Mouse (Mus musculus) MEL (cell line): Measurements from ENCODE around the gene Itga11. TPM values are rescaled to one million over a fixed set of nuclear protein-coding genes. Genes with fewer than 3 reads are reported as not detected.

Experiments
- DNase-seq: peaks from one replicate; pipeline ENCODE4 v3.0.0; 2011; ENCODE audit warnings: low read depth, low spot score
- H3K27ac ChIP-seq: 2 replicates; pipeline ENCODE4 v1.5.1; 2012; ENCODE audit warnings: low read depth, mild to moderate bottlenecking, control low read depth, low read length, moderate library complexity; ENCODE audit not compliant: control insufficient read depth
- H3K27me3 ChIP-seq, 2 experiments: fragments of 150-350 bp in 1 of 2; sonication (generic) in 1 of 2; 2 replicates each; pipeline ENCODE4 v1.6.1; 2012; ENCODE audit warnings: low read length in 2 of 2, mild to moderate bottlenecking in 2 of 2, improper control_type of control experiment in 1 of 2, moderate library complexity in 1 of 2; ENCODE audit not compliant: insufficient read depth in 2 of 2, control insufficient read depth in 1 of 2
- H3K36me3 ChIP-seq, 2 experiments: 2 replicates each; pipeline ENCODE4 v1.6.1; 2012 to 2014; ENCODE audit warnings: low read length in 2 of 2, improper control_type of control experiment in 1 of 2, inconsistent platforms in 1 of 2, mild to moderate bottlenecking in 1 of 2; ENCODE audit not compliant: insufficient read depth in 2 of 2, control insufficient read depth in 1 of 2
- H3K4me1 ChIP-seq, 2 experiments: fragments of 150-350 bp in 1 of 2; sonication (generic) in 1 of 2; 2 replicates each; pipeline ENCODE4 v1.6.1; 2012; ENCODE audit warnings: low read length in 2 of 2, improper control_type of control experiment in 1 of 2, mild to moderate bottlenecking in 1 of 2; ENCODE audit not compliant: insufficient read depth in 2 of 2, control insufficient read depth in 1 of 2
- H3K4me3 ChIP-seq, 2 experiments: fragments of 150-350 bp in 1 of 2; sonication (generic) in 1 of 2; 2 replicates each; pipeline ENCODE4 v1.5.1; 2012; ENCODE audit warnings: low read depth in 2 of 2, low read length in 2 of 2, mild to moderate bottlenecking in 2 of 2, moderate library complexity in 2 of 2, control low read depth in 1 of 2, improper control_type of control experiment in 1 of 2; ENCODE audit not compliant: control insufficient read depth in 1 of 2, insufficient read depth in 1 of 2
- H3K79me2 ChIP-seq: 2 replicates; pipeline ENCODE4 v1.6.1; 2012; ENCODE audit warnings: mild to moderate bottlenecking, low read length, moderate library complexity; ENCODE audit not compliant: control insufficient read depth, poor library complexity, insufficient read depth
- H3K9ac ChIP-seq: 2 replicates; pipeline ENCODE4 v1.6.1; 2012; ENCODE audit warnings: low read depth, mild to moderate bottlenecking, control low read depth, low read length, moderate library complexity; ENCODE audit not compliant: control insufficient read depth, poor library complexity, severe bottlenecking
- H3K9me3 ChIP-seq: fragments of 150-350 bp; sonication (generic); replicated peaks from 2 replicates; pipeline ENCODE4 v1.6.1; 2012; ENCODE audit warnings: mild to moderate bottlenecking, low read length, improper control_type of control experiment, moderate library complexity; ENCODE audit not compliant: insufficient read depth
- CTCF ChIP-seq, 3 experiments: IDR thresholded peaks in 2 of 3; conservative IDR thresholded peaks in 1 of 3; 2 replicates each; pipeline ENCODE4 v1.5.1; 2011 to 2012; ENCODE audit warnings: low read length in 3 of 3, low read depth in 2 of 3, mild to moderate bottlenecking in 2 of 3, improper control_type of control experiment in 1 of 3, inconsistent platforms in 1 of 3, mixed read lengths in 1 of 3, moderate library complexity in 1 of 3; ENCODE audit not compliant: control insufficient read depth in 1 of 3, insufficient read depth in 1 of 3, poor library complexity in 1 of 3, severe bottlenecking in 1 of 3
- E2F4 ChIP-seq: IDR thresholded peaks from 2 replicates; pipeline ENCODE4 v1.6.1; 2011; ENCODE audit warnings: low read depth, low read length, improper control_type of control experiment, borderline replicate concordance
- ETS1 ChIP-seq: IDR thresholded peaks from 2 replicates; pipeline ENCODE4 v1.6.1; 2012; ENCODE audit warnings: low read depth, mild to moderate bottlenecking, inconsistent platforms, low read length, improper control_type of control experiment, moderate library complexity
- GABPA ChIP-seq: IDR thresholded peaks from 2 replicates; pipeline ENCODE4 v1.6.1; 2012; ENCODE audit warnings: low read depth, mild to moderate bottlenecking, inconsistent platforms, low read length, improper control_type of control experiment, moderate library complexity
- KAT2A ChIP-seq: conservative IDR thresholded peaks from 2 replicates; pipeline ENCODE4 v1.6.1; 2012; ENCODE audit warnings: low read depth, low read length, improper control_type of control experiment, inconsistent platforms
- MAFK ChIP-seq: IDR thresholded peaks from 2 replicates; pipeline ENCODE4 v1.6.1; 2011; ENCODE audit warnings: low read depth, mild to moderate bottlenecking, low read length, improper control_type of control experiment, borderline replicate concordance
- MAX ChIP-seq: IDR thresholded peaks from 2 replicates; pipeline ENCODE4 v1.6.1; 2011; ENCODE audit warnings: low read length, improper control_type of control experiment
- MYB ChIP-seq: IDR thresholded peaks from 2 replicates; pipeline ENCODE4 v1.6.1; 2011; ENCODE audit warnings: mild to moderate bottlenecking, low read depth, low read length, improper control_type of control experiment
- MYC ChIP-seq: IDR thresholded peaks from 2 replicates; pipeline ENCODE4 v1.6.1; 2011; ENCODE audit warnings: low read depth, mild to moderate bottlenecking, low read length, improper control_type of control experiment, moderate library complexity
- NELFE ChIP-seq: IDR thresholded peaks from 2 replicates; pipeline ENCODE4 v1.6.1; 2011; ENCODE audit warnings: low read depth, low read length, improper control_type of control experiment
- NRF1 ChIP-seq: IDR thresholded peaks from 2 replicates; pipeline ENCODE4 v1.6.1; 2014; ENCODE audit warnings: low read depth, mild to moderate bottlenecking, inconsistent platforms, low read length, improper control_type of control experiment, moderate library complexity; ENCODE audit not compliant: poor library complexity, insufficient read depth, severe bottlenecking
- POLR2AphosphoS2 ChIP-seq: IDR thresholded peaks from 2 replicates; pipeline ENCODE4 v1.6.1; 2011; ENCODE audit warnings: low read length, improper control_type of control experiment
- POLR2AphosphoS5 ChIP-seq: IDR thresholded peaks from 2 replicates; pipeline ENCODE4 v1.6.1; 2012; ENCODE audit warnings: low read depth, borderline replicate concordance, mild to moderate bottlenecking, inconsistent platforms, low read length, moderate library complexity, mixed read lengths
- RAD21 ChIP-seq: IDR thresholded peaks from 2 replicates; pipeline ENCODE4 v1.6.1; 2011; ENCODE audit warnings: mild to moderate bottlenecking, low read depth, low read length, improper control_type of control experiment
- RCOR1 ChIP-seq: IDR thresholded peaks from 2 replicates; pipeline ENCODE4 v1.6.1; 2012; ENCODE audit warnings: low read depth, mild to moderate bottlenecking, inconsistent platforms, low read length, improper control_type of control experiment
- SIN3A ChIP-seq: IDR thresholded peaks from 2 replicates; pipeline ENCODE4 v1.6.1; 2012; ENCODE audit warnings: low read length, improper control_type of control experiment, inconsistent platforms
- SMC3 ChIP-seq: IDR thresholded peaks from 2 replicates; pipeline ENCODE4 v1.6.1; 2011; ENCODE audit warnings: low read depth, low read length, improper control_type of control experiment
- TAL1 ChIP-seq: IDR thresholded peaks from 2 replicates; pipeline ENCODE4 v1.6.1; 2012; ENCODE audit warnings: mild to moderate bottlenecking, inconsistent platforms, low read length, moderate library complexity, mixed read lengths
- USF1 ChIP-seq: IDR thresholded peaks from 2 replicates; pipeline ENCODE4 v1.6.1; 2014; ENCODE audit warnings: low read depth, mild to moderate bottlenecking, inconsistent platforms, low read length, improper control_type of control experiment, moderate library complexity
- ZC3H11A ChIP-seq: IDR thresholded peaks from 2 replicates; pipeline ENCODE4 v1.6.1; 2012; ENCODE audit warnings: low read depth, mild to moderate bottlenecking, inconsistent platforms, low read length, improper control_type of control experiment
- ZKSCAN1 ChIP-seq: IDR thresholded peaks from 2 replicates; pipeline ENCODE4 v1.6.1; 2012; ENCODE audit warnings: low read depth, mild to moderate bottlenecking, inconsistent platforms, low read length, improper control_type of control experiment, moderate library complexity
- polyA plus RNA-seq, 2 experiments: library from polyadenylated mRNA; stranded (reverse) in 1 of 2; unstranded in 1 of 2; fragments of >175 nt in 1 of 2; fragments of >200 nt in 1 of 2; gene quantifications; 2 replicates each; pipeline versions ENCODE4 v1.2.1 to v1.2.4; 2012; ENCODE audit warnings: low replicate concordance in 2 of 2, low read depth in 1 of 2; ENCODE audit not compliant: insufficient read length in 2 of 2, insufficient read depth in 1 of 2, missing spikeins in 1 of 2
- total RNA-seq: library from RNA; depleted of rRNA; stranded (reverse); fragments of 300-350 nt; gene quantifications from 2 replicates; pipeline ENCODE4 v1.2.3, GENCODE M21; 2012

The Itga11 gene
- total and polyA plus RNA-seq, 3 experiments = not detected

- Histone ChIP-seq H3K27me3 (0 out of 4 replicates have a peak, but pooled peaks cover 0 to 2% of the 10 kb centered on the region in 2 experiments), H3K9ac (no peak overlapping the region), H3K9me3 (no peaks in the 10 kb centered on the region), H3K36me3 (no peaks in the 10 kb centered on the region), H3K4me3 (no peak overlapping the region), H3K27ac (no peak overlapping the region), H3K4me1 (no peaks in the 10 kb centered on the region), H3K79me2 (no peaks in the 10 kb centered on the region)
- TF ChIP-seq RAD21 (no peak), MAX (no peak), CTCF (IDR thresholded peaks at IDR 0.05 in 2 of 3, conservative IDR thresholded peaks at IDR 0.05 in 1 of 3; ENCODE audit: control insufficient read depth in 1 of 3, insufficient read depth in 1 of 3, low read depth in 2 of 3, low read length in 3 of 3, poor library complexity in 1 of 3, severe bottlenecking in 1 of 3) (no peak), MYB (no peak), RCOR1 (no peak), KAT2A (no peak), GABPA (no peak), ETS1 (no peak), SMC3 (no peak), ZKSCAN1 (no peak), TAL1 (no peak), MYC (no peak), POLR2AphosphoS5 (no peak), NELFE (no peak), ZC3H11A (no peak), NRF1 (no peak), SIN3A (no peak)
- DNase-seq = no peak
Observed at GRCm38 (mm10) chr9:62746646-62747045, 69.0 kb downstream of the Itga11 start.

GRCm38 (mm10) chr9:62749666-62750065 is 72.0 kb downstream of the Itga11 start:
- Histone ChIP-seq H3K9me3 (no peaks in the 10 kb centered on the region), H3K9ac (no peak overlapping the region), H3K4me1 (no peaks in the 10 kb centered on the region)
- DNase-seq = no peak
- TF ChIP-seq E2F4 (no peak), NRF1 (no peak), MAFK (no peak), POLR2AphosphoS2 (no peak), MYB (no peak), CTCF (IDR thresholded peaks at IDR 0.05 in 2 of 3, conservative IDR thresholded peaks at IDR 0.05 in 1 of 3; ENCODE audit: control insufficient read depth in 1 of 3, insufficient read depth in 1 of 3, low read depth in 2 of 3, low read length in 3 of 3, poor library complexity in 1 of 3, severe bottlenecking in 1 of 3) (no peak), RAD21 (no peak), USF1 (no peak)
- TF ChIP-seq, all 39 proteins: peak for 0
- Histone ChIP-seq H3K27me3 (no peaks in the 10 kb centered on the region), H3K4me3 (no peak overlapping the region), H3K27ac (no peak overlapping the region), H3K79me2 (no peaks in the 10 kb centered on the region), H3K36me3 (no peaks in the 10 kb centered on the region)
